Mouse (Mus musculus) MEL (cell line): ENCODE measurements around the gene Erg. TPM values are rescaled to one million over a fixed set of nuclear protein-coding genes. Genes with fewer than 3 reads are reported as not detected.

Source experiments
- DNase-seq: peaks from one replicate; pipeline ENCODE4 v3.0.0; 2011; ENCODE audit warnings: low read depth, low spot score
- H3K27ac ChIP-seq: 2 replicates; pipeline ENCODE4 v1.5.1; 2012; ENCODE audit warnings: low read depth, mild to moderate bottlenecking, control low read depth, low read length, moderate library complexity; ENCODE audit not compliant: control insufficient read depth
- H3K27me3 ChIP-seq, 2 experiments: fragments of 150-350 bp in 1 of 2; sonication (generic) in 1 of 2; 2 replicates each; pipeline ENCODE4 v1.6.1; 2012; ENCODE audit warnings: low read length in 2 of 2, mild to moderate bottlenecking in 2 of 2, improper control_type of control experiment in 1 of 2, moderate library complexity in 1 of 2; ENCODE audit not compliant: insufficient read depth in 2 of 2, control insufficient read depth in 1 of 2
- H3K36me3 ChIP-seq, 2 experiments: 2 replicates each; pipeline ENCODE4 v1.6.1; 2012 to 2014; ENCODE audit warnings: low read length in 2 of 2, improper control_type of control experiment in 1 of 2, inconsistent platforms in 1 of 2, mild to moderate bottlenecking in 1 of 2; ENCODE audit not compliant: insufficient read depth in 2 of 2, control insufficient read depth in 1 of 2
- H3K4me1 ChIP-seq, 2 experiments: fragments of 150-350 bp in 1 of 2; sonication (generic) in 1 of 2; 2 replicates each; pipeline ENCODE4 v1.6.1; 2012; ENCODE audit warnings: low read length in 2 of 2, improper control_type of control experiment in 1 of 2, mild to moderate bottlenecking in 1 of 2; ENCODE audit not compliant: insufficient read depth in 2 of 2, control insufficient read depth in 1 of 2
- H3K4me3 ChIP-seq, 2 experiments: fragments of 150-350 bp in 1 of 2; sonication (generic) in 1 of 2; 2 replicates each; pipeline ENCODE4 v1.5.1; 2012; ENCODE audit warnings: low read depth in 2 of 2, low read length in 2 of 2, mild to moderate bottlenecking in 2 of 2, moderate library complexity in 2 of 2, control low read depth in 1 of 2, improper control_type of control experiment in 1 of 2; ENCODE audit not compliant: control insufficient read depth in 1 of 2, insufficient read depth in 1 of 2
- H3K79me2 ChIP-seq: 2 replicates; pipeline ENCODE4 v1.6.1; 2012; ENCODE audit warnings: mild to moderate bottlenecking, low read length, moderate library complexity; ENCODE audit not compliant: control insufficient read depth, poor library complexity, insufficient read depth
- H3K9ac ChIP-seq: 2 replicates; pipeline ENCODE4 v1.6.1; 2012; ENCODE audit warnings: low read depth, mild to moderate bottlenecking, control low read depth, low read length, moderate library complexity; ENCODE audit not compliant: control insufficient read depth, poor library complexity, severe bottlenecking
- H3K9me3 ChIP-seq: fragments of 150-350 bp; sonication (generic); replicated peaks from 2 replicates; pipeline ENCODE4 v1.6.1; 2012; ENCODE audit warnings: mild to moderate bottlenecking, low read length, improper control_type of control experiment, moderate library complexity; ENCODE audit not compliant: insufficient read depth
- BHLHE40 ChIP-seq: IDR thresholded peaks from 2 replicates; pipeline ENCODE4 v1.6.1; 2012; ENCODE audit warnings: low read depth, mild to moderate bottlenecking, inconsistent platforms, low read length, improper control_type of control experiment, borderline replicate concordance
- CHD1 ChIP-seq: IDR thresholded peaks from 2 replicates; pipeline ENCODE4 v1.6.1; 2012; ENCODE audit warnings: low read depth, mild to moderate bottlenecking, inconsistent platforms, low read length, improper control_type of control experiment
- E2F4 ChIP-seq: IDR thresholded peaks from 2 replicates; pipeline ENCODE4 v1.6.1; 2011; ENCODE audit warnings: low read depth, low read length, improper control_type of control experiment, borderline replicate concordance
- EP300 ChIP-seq, 2 experiments: IDR thresholded peaks; 2 replicates each; pipeline ENCODE4 v1.6.1; 2011; ENCODE audit warnings: improper control_type of control experiment in 2 of 2, low read length in 2 of 2, low read depth in 1 of 2, mild to moderate bottlenecking in 1 of 2
- ETS1 ChIP-seq: IDR thresholded peaks from 2 replicates; pipeline ENCODE4 v1.6.1; 2012; ENCODE audit warnings: low read depth, mild to moderate bottlenecking, inconsistent platforms, low read length, improper control_type of control experiment, moderate library complexity
- GATA1 ChIP-seq: IDR thresholded peaks from 2 replicates; pipeline ENCODE4 v1.6.1; 2011; ENCODE audit warnings: low read depth, low read length, improper control_type of control experiment
- HCFC1 ChIP-seq: IDR thresholded peaks from 2 replicates; pipeline ENCODE4 v1.6.1; 2012; ENCODE audit warnings: low read depth, mild to moderate bottlenecking, inconsistent platforms, low read length, improper control_type of control experiment, moderate library complexity
- JUND ChIP-seq: IDR thresholded peaks from 2 replicates; pipeline ENCODE4 v1.6.1; 2011; ENCODE audit warnings: low read depth, mild to moderate bottlenecking, improper control_type of control experiment, low read length
- KAT2A ChIP-seq: conservative IDR thresholded peaks from 2 replicates; pipeline ENCODE4 v1.6.1; 2012; ENCODE audit warnings: low read depth, low read length, improper control_type of control experiment, inconsistent platforms
- MAFK ChIP-seq: IDR thresholded peaks from 2 replicates; pipeline ENCODE4 v1.6.1; 2011; ENCODE audit warnings: low read depth, mild to moderate bottlenecking, low read length, improper control_type of control experiment, borderline replicate concordance
- MAX ChIP-seq: IDR thresholded peaks from 2 replicates; pipeline ENCODE4 v1.6.1; 2011; ENCODE audit warnings: low read length, improper control_type of control experiment
- MAZ ChIP-seq: IDR thresholded peaks from 2 replicates; pipeline ENCODE4 v1.6.1; 2012; ENCODE audit warnings: low read depth, mild to moderate bottlenecking, inconsistent platforms, low read length, improper control_type of control experiment
- MXI1 ChIP-seq: IDR thresholded peaks from 2 replicates; pipeline ENCODE4 v1.6.1; 2011; ENCODE audit warnings: mild to moderate bottlenecking, low read depth, low read length, improper control_type of control experiment
- MYB ChIP-seq: IDR thresholded peaks from 2 replicates; pipeline ENCODE4 v1.6.1; 2011; ENCODE audit warnings: mild to moderate bottlenecking, low read depth, low read length, improper control_type of control experiment
- MYC ChIP-seq: IDR thresholded peaks from 2 replicates; pipeline ENCODE4 v1.6.1; 2011; ENCODE audit warnings: low read depth, mild to moderate bottlenecking, low read length, improper control_type of control experiment, moderate library complexity
- NELFE ChIP-seq: IDR thresholded peaks from 2 replicates; pipeline ENCODE4 v1.6.1; 2011; ENCODE audit warnings: low read depth, low read length, improper control_type of control experiment
- NRF1 ChIP-seq: IDR thresholded peaks from 2 replicates; pipeline ENCODE4 v1.6.1; 2014; ENCODE audit warnings: low read depth, mild to moderate bottlenecking, inconsistent platforms, low read length, improper control_type of control experiment, moderate library complexity; ENCODE audit not compliant: poor library complexity, insufficient read depth, severe bottlenecking
- POLR2A ChIP-seq, 2 experiments: IDR thresholded peaks; 2 replicates each; pipeline ENCODE4 v1.6.1; 2011 to 2012; ENCODE audit warnings: low read length in 2 of 2, mild to moderate bottlenecking in 2 of 2, control low read depth in 1 of 2, improper control_type of control experiment in 1 of 2, low read depth in 1 of 2, moderate library complexity in 1 of 2; ENCODE audit not compliant: control insufficient read depth in 1 of 2, insufficient read depth in 1 of 2, poor library complexity in 1 of 2
- POLR2AphosphoS2 ChIP-seq: IDR thresholded peaks from 2 replicates; pipeline ENCODE4 v1.6.1; 2011; ENCODE audit warnings: low read length, improper control_type of control experiment
- POLR2AphosphoS5 ChIP-seq: IDR thresholded peaks from 2 replicates; pipeline ENCODE4 v1.6.1; 2012; ENCODE audit warnings: low read depth, borderline replicate concordance, mild to moderate bottlenecking, inconsistent platforms, low read length, moderate library complexity, mixed read lengths
- RAD21 ChIP-seq: IDR thresholded peaks from 2 replicates; pipeline ENCODE4 v1.6.1; 2011; ENCODE audit warnings: mild to moderate bottlenecking, low read depth, low read length, improper control_type of control experiment
- SIN3A ChIP-seq: IDR thresholded peaks from 2 replicates; pipeline ENCODE4 v1.6.1; 2012; ENCODE audit warnings: low read length, improper control_type of control experiment, inconsistent platforms
- SMC3 ChIP-seq: IDR thresholded peaks from 2 replicates; pipeline ENCODE4 v1.6.1; 2011; ENCODE audit warnings: low read depth, low read length, improper control_type of control experiment
- TBP ChIP-seq: IDR thresholded peaks from 2 replicates; pipeline ENCODE4 v1.8.0; 2011; ENCODE audit warnings: low read depth, low read length, improper control_type of control experiment
- TCF12 ChIP-seq: IDR thresholded peaks from 2 replicates; pipeline ENCODE4 v1.6.1; 2014; ENCODE audit warnings: low read depth, mild to moderate bottlenecking, inconsistent platforms, low read length, improper control_type of control experiment, moderate library complexity
- USF1 ChIP-seq: IDR thresholded peaks from 2 replicates; pipeline ENCODE4 v1.6.1; 2014; ENCODE audit warnings: low read depth, mild to moderate bottlenecking, inconsistent platforms, low read length, improper control_type of control experiment, moderate library complexity
- USF2 ChIP-seq, 2 experiments: IDR thresholded peaks; 2 replicates each; pipeline ENCODE4 v1.6.1; 2011 to 2012; ENCODE audit warnings: improper control_type of control experiment in 2 of 2, low read length in 2 of 2, borderline replicate concordance in 1 of 2, inconsistent platforms in 1 of 2, low read depth in 1 of 2, mild to moderate bottlenecking in 1 of 2; ENCODE audit not compliant: insufficient read depth in 1 of 2
- ZC3H11A ChIP-seq: IDR thresholded peaks from 2 replicates; pipeline ENCODE4 v1.6.1; 2012; ENCODE audit warnings: low read depth, mild to moderate bottlenecking, inconsistent platforms, low read length, improper control_type of control experiment
- ZKSCAN1 ChIP-seq: IDR thresholded peaks from 2 replicates; pipeline ENCODE4 v1.6.1; 2012; ENCODE audit warnings: low read depth, mild to moderate bottlenecking, inconsistent platforms, low read length, improper control_type of control experiment, moderate library complexity
- ZMIZ1 ChIP-seq: IDR thresholded peaks from 2 replicates; pipeline ENCODE4 v1.6.1; 2012; ENCODE audit warnings: low read depth, mild to moderate bottlenecking, inconsistent platforms, low read length, improper control_type of control experiment, moderate library complexity
- ZNF384 ChIP-seq: IDR thresholded peaks from 2 replicates; pipeline ENCODE4 v1.6.1; 2012; ENCODE audit warnings: low read depth, mild to moderate bottlenecking, inconsistent platforms, low read length, improper control_type of control experiment
- polyA plus RNA-seq, 2 experiments: library from polyadenylated mRNA; stranded (reverse) in 1 of 2; unstranded in 1 of 2; fragments of >175 nt in 1 of 2; fragments of >200 nt in 1 of 2; gene quantifications; 2 replicates each; pipeline versions ENCODE4 v1.2.1 to v1.2.4; 2012; ENCODE audit warnings: low replicate concordance in 2 of 2, low read depth in 1 of 2; ENCODE audit not compliant: insufficient read length in 2 of 2, insufficient read depth in 1 of 2, missing spikeins in 1 of 2
- total RNA-seq: library from RNA; depleted of rRNA; stranded (reverse); fragments of 300-350 nt; gene quantifications from 2 replicates; pipeline ENCODE4 v1.2.3, GENCODE M21; 2012

Gene Erg
- total and polyA plus RNA-seq, 3 experiments, result 0.11 to 0.27 TPM; not detected in 1

GRCm38 (mm10) chr16:95438848-95439540 lies 147.4 kb downstream of the Erg start (continued):
- TF ChIP-seq BHLHE40 (peak; percentile 77), MXI1 (peak; percentile 52; the same call in 1 of the 2 replicates), ZKSCAN1 (peak; percentile 66; the same call in 1 of the 2 replicates), SMC3 (no peak), POLR2AphosphoS2 (no peak), RAD21 (no peak), MAX (peak; percentile 62), MAFK (peak; percentile 74; the same call in 1 of the 2 replicates), ZC3H11A (no peak)

- H3K27ac ChIP-seq, result peak overlapping the region; percentile 97
- H3K9ac ChIP-seq, result peak overlapping the region; percentile 55
- H3K4me1 ChIP-seq, result peaks cover 48 to 71% of the 10 kb centered on the region in 2 experiments
- peaks cover 0 to 62% of the 10 kb centered on the region in 2 experiments; a peak in 2 of 4 replicates for H3K36me3 ChIP-seq
- no peaks in the 10 kb centered on the region for H3K9me3 ChIP-seq
- DNase-seq, result peak; percentile 81
- H3K4me3 ChIP-seq, result peak overlapping the region in 1 of 2 experiments; percentile 10; a peak in 2 of 4 replicates
- H3K79me2 ChIP-seq, result no peaks in the 10 kb centered on the region; the same call in 1 of the 2 replicates
- H3K27me3 ChIP-seq, result no peaks in the 10 kb centered on the region
- TF ChIP-seq POLR2AphosphoS2, result no peak
- TF ChIP-seq ZMIZ1, result no peak
- no peak for TF ChIP-seq USF2 (IDR thresholded peaks at IDR 0.05; ENCODE audit: borderline replicate concordance in 1 of 2, insufficient read depth in 1 of 2, low read depth in 1 of 2, low read length in 2 of 2)
- peak; percentile 58; the same call in 1 of the 2 replicates for TF ChIP-seq MAX
- TF ChIP-seq ETS1, result peak; percentile 82
- TF ChIP-seq RAD21, result no peak
- TF ChIP-seq TBP, result no peak
- TF ChIP-seq ZC3H11A, result no peak
- no peak for TF ChIP-seq E2F4
- no peak for TF ChIP-seq USF1
- TF ChIP-seq JUND, result 0 out of 2 replicates have a peak, but pooled peaks have one; percentile 25
- TF ChIP-seq ZKSCAN1, result no peak
- peak; percentile 74 for TF ChIP-seq SIN3A
- peak in 1 of 2 experiments; percentile 46; a peak in 1 of 4 replicates for TF ChIP-seq POLR2A (IDR thresholded peaks at IDR 0.05; ENCODE audit: control insufficient read depth in 1 of 2, insufficient read depth in 1 of 2, low read depth in 1 of 2, low read length in 2 of 2, poor library complexity in 1 of 2)
- TF ChIP-seq TCF12, result peak; percentile 68
- TF ChIP-seq NELFE, result no peak
- TF ChIP-seq EP300 (IDR thresholded peaks at IDR 0.05; ENCODE audit: low read depth in 1 of 2, low read length in 2 of 2), result peak; percentile 69 to 81
- TF ChIP-seq MYC, result peak; percentile 72; the same call in 1 of the 2 replicates
- TF ChIP-seq HCFC1, result no peak
- TF ChIP-seq MAZ, result peak; percentile 22; the same call in 1 of the 2 replicates
- no peak; the same call in 1 of the 2 replicates for TF ChIP-seq KAT2A
- TF ChIP-seq ZNF384, result no peak
- no peak for TF ChIP-seq SMC3
- TF ChIP-seq BHLHE40, result no peak
- peak; percentile 15; the same call in 1 of the 2 replicates for TF ChIP-seq MXI1
- no peak for TF ChIP-seq POLR2AphosphoS5
- TF ChIP-seq NRF1, result no peak
- TF ChIP-seq GATA1, result no peak
- 0 out of 2 replicates have a peak, but pooled peaks have one; percentile 54 for TF ChIP-seq MYB
- no peak for TF ChIP-seq CHD1
These were observed 149.8 kb downstream of the Erg start for GRCm38 (mm10) chr16:95436611-95437010.
